Mouse (Mus musculus) macrophage (primary cell): ENCODE data around the gene Ppp1r9a. TPM values are rescaled to one million over a fixed set of nuclear protein-coding genes. Genes with fewer than 3 reads are reported as not detected.

Experiments
- H3K27ac ChIP-seq: fragments of 350-480 bp; formaldehyde crosslinking; 2 replicates; pipeline ENCODE4 v1.9.0; 2021
- H3K36me3 ChIP-seq: fragments of 350-480 bp; formaldehyde crosslinking; 2 replicates; pipeline ENCODE4 v1.9.0; 2021; ENCODE audit errors: inconsistent target
- H3K4me3 ChIP-seq: fragments of 350-480 bp; formaldehyde crosslinking; 2 replicates; pipeline ENCODE4 v1.9.0; 2021; ENCODE audit errors: inconsistent target
- H3K79me2 ChIP-seq: fragments of 350-480 bp; formaldehyde crosslinking; 2 replicates; pipeline ENCODE4 v1.9.0; 2021; ENCODE audit errors: inconsistent target
- whole genome bisulfite sequencing: methylation state at CpG from one replicate; pipeline ENCODE4 v1.1.7; 2026; ENCODE audit warnings: inconsistent platforms; ENCODE audit not compliant: missing documents; 5-methylcytosine and 5-hydroxymethylcytosine counted together
- polyA plus RNA-seq: library from polyadenylated mRNA; stranded (reverse); fragments of 250-400 nt; gene quantifications from 3 replicates; pipeline ENCODE4 v1.2.4, GENCODE M21; 2018; ENCODE audit warnings: inconsistent platforms

Gene Ppp1r9a
- polyA plus RNA-seq, 1 experiment from 2014 or later = 3.4 TPM

DNA sequence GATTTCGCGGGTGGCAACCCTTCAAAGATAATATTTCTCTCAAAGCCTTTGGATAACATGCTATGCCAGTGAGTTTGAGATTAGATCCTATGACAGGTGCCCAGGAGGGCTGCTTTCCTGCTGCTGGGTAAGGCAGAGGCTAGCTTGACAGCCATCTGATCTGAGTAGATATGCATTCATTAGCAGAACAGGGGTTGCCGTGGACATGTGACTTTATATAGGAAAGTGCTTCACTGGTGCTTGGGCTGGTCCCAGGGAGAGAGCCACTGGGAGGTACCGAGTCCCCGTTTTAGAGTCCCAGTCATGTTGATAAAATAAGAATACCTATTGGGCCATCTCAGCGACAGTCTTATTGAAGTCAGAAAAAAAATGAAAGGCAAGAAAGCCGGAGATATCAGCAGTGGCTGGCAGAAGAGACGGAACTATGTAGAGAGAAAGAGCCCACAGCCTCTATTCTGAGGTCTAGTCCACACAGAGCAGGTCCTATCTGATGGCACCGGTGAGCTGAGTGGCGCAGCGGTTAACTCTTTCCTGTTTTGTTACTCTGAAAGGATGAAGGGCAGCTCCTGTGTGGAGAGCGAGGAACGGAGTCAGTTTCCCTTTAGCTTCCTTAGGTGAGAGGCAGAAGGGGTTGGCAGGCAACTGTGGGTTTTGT is 244.9 kb downstream of the Ppp1r9a start:
- Histone ChIP-seq H3K4me3 (no peak overlapping the region), H3K79me2 (no peaks in the 10 kb centered on the region), H3K36me3 (no peaks in the 10 kb centered on the region), H3K27ac (no peak overlapping the region)
- 52% methylated on average over 13 of the region's 13 CpGs for WGBS

- H3K27ac ChIP-seq = no peak overlapping the region
- no peaks in the 10 kb centered on the region for H3K79me2 ChIP-seq
- no peaks in the 10 kb centered on the region for H3K36me3 ChIP-seq
- WGBS = 94% methylated on average over 1 of the region's 2 CpGs
- no peak overlapping the region for H3K4me3 ChIP-seq
Measured at GRCm38 (mm10) chr6:5149941-5150340, 247.2 kb downstream of the Ppp1r9a start.

DNA sequence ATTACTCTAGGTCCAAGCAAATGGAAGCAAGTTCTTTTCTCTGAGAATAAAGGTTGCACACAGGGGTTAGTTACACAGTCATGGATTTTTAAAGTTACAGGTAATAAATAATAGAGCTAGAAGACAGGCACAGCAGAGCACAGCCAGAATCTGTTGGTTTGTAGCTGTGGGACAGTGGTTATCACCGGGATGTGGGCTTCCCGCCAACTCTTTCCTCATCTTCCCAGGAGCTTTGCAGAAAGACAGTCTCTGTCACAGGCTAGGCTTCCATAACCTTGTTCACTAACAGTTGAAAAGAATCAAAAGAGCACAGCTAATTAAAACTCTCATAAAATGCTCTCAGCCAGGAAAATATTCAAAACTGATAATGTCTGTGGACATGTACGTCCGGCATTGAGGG is 248.5 kb downstream of the Ppp1r9a start:
- 90% methylated on average over 4 of the region's 4 CpGs for WGBS
- no peak overlapping the region for H3K4me3 ChIP-seq
- no peaks in the 10 kb centered on the region for H3K79me2 ChIP-seq
- no peak overlapping the region for H3K27ac ChIP-seq
- no peaks in the 10 kb centered on the region for H3K36me3 ChIP-seq

GRCm38 (mm10) chr6:5152185-5152584 is 249.5 kb downstream of the Ppp1r9a start:
- WGBS = 93% methylated on average over 2 of the region's 2 CpGs
- no peaks in the 10 kb centered on the region for H3K79me2 ChIP-seq
- no peaks in the 10 kb centered on the region for H3K36me3 ChIP-seq
- no peak overlapping the region for H3K4me3 ChIP-seq
- no peak overlapping the region for H3K27ac ChIP-seq

- H3K79me2 ChIP-seq = no peaks in the 10 kb centered on the region
- WGBS = 95% methylated on average over 6 of the region's 6 CpGs
- no peaks in the 10 kb centered on the region for H3K36me3 ChIP-seq
- H3K4me3 ChIP-seq = no peak overlapping the region
- H3K27ac ChIP-seq = no peak overlapping the region
Measured at GRCm38 (mm10) chr6:5154786-5155185, 252.1 kb downstream of the Ppp1r9a start.

DNA sequence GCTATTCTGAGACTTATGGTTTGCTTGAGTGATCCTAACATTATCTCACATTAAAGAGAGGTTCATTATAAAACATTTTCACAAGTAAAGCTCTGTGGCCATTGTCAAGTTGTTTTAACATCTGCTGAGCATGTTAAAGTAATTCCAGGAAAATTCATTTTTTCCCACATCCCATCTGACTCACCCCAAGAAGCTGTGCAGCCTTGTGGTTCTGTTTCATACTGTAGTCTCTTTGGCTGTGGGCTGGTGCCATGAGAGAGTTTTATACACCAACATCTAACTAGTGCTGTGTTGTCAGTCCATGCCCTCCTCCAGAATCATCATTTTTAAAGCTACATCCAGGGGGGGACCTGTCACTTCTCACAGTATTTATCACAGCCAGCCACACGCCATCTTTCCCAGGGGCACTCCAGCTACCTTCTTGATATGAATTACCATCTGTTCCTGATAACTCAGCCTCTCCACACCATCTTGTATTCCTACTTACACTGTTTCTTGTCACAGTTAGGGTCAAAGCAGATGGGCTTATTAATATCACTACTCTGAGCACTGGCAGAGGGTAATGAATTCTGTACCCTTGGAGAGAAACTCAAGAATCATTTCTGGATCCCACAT is 252.7 kb downstream of the Ppp1r9a start:
- no peaks in the 10 kb centered on the region for H3K36me3 ChIP-seq
- 86% methylated on average over 1 of the region's 1 CpGs for WGBS
- no peak overlapping the region for H3K4me3 ChIP-seq
- no peaks in the 10 kb centered on the region for H3K79me2 ChIP-seq
- H3K27ac ChIP-seq = no peak overlapping the region

- Histone ChIP-seq H3K36me3 (no peaks in the 10 kb centered on the region), H3K27ac (no peak overlapping the region), H3K79me2 (no peaks in the 10 kb centered on the region), H3K4me3 (no peak overlapping the region)
- 60% methylated on average over 6 of the region's 6 CpGs for WGBS
Measured at GRCm38 (mm10) chr6:5156541-5157425, 254.1 kb downstream of the Ppp1r9a start.

- Histone ChIP-seq H3K79me2 (no peaks in the 10 kb centered on the region), H3K36me3 (no peaks in the 10 kb centered on the region), H3K27ac (peak overlapping the region; percentile 62), H3K4me3 (no peak overlapping the region)
- WGBS = 19% methylated on average over 7 of the region's 7 CpGs
Measured at GRCm38 (mm10) chr6:5159385-5159791, 256.7 kb downstream of the Ppp1r9a start.

GRCm38 (mm10) chr6:5162052-5162451 is 259.3 kb downstream of the Ppp1r9a start:
- H3K36me3 ChIP-seq = no peaks in the 10 kb centered on the region
- WGBS = 77% methylated on average over 6 of the region's 6 CpGs
- H3K79me2 ChIP-seq = no peaks in the 10 kb centered on the region
- H3K27ac ChIP-seq = no peak overlapping the region
- H3K4me3 ChIP-seq = no peak overlapping the region

DNA sequence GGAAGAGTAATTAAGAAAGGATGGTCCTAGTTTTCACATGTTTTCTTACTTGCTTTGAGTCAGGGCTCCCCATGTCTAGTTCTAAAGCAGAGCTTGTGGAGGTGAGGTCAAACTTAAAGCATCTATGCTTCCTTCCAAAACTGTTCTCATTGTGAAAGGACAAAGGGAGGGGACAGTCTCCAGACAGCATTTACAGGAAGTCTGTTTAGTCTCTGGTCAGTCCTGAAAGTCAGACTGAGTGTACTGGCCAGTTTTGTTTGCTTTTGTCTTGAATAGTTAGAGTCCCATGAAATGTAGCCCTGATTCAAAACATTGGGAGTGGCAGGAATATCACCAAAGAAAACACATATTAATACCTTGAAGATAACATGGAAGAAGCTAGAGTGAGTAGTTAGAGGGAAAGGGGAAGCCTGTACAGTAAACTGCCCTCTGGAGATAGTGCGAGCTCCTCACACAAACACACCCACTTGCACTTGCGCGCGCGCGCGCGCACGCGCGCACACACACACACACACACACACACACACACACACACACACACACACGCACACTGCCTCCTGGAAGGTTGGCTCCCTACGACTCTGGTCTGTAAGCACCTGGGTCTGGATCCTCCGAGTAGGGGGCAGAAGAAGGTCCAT is 260.9 kb downstream of the Ppp1r9a start:
- Histone ChIP-seq H3K79me2 (no peaks in the 10 kb centered on the region), H3K4me3 (no peak overlapping the region), H3K27ac (no peak overlapping the region), H3K36me3 (no peaks in the 10 kb centered on the region)
- WGBS = 93% methylated on average over 3 of the region's 14 CpGs

- Histone ChIP-seq H3K79me2 (no peaks in the 10 kb centered on the region), H3K4me3 (no peak overlapping the region), H3K27ac (peak overlapping the region; percentile 0; the same call in 1 of the 2 replicates), H3K36me3 (no peaks in the 10 kb centered on the region)
- 39% methylated on average over 9 of the region's 9 CpGs for WGBS
Measured at GRCm38 (mm10) chr6:5164855-5165254, 262.1 kb downstream of the Ppp1r9a start.

- Histone ChIP-seq H3K27ac (peak overlapping the region; percentile 35), H3K36me3 (no peaks in the 10 kb centered on the region), H3K79me2 (no peaks in the 10 kb centered on the region), H3K4me3 (peak overlapping the region; percentile 14; the same call in 1 of the 2 replicates)
- WGBS = 3% methylated on average over 14 of the region's 14 CpGs
Measured at GRCm38 (mm10) chr6:5167051-5167677, 264.4 kb downstream of the Ppp1r9a start.

DNA sequence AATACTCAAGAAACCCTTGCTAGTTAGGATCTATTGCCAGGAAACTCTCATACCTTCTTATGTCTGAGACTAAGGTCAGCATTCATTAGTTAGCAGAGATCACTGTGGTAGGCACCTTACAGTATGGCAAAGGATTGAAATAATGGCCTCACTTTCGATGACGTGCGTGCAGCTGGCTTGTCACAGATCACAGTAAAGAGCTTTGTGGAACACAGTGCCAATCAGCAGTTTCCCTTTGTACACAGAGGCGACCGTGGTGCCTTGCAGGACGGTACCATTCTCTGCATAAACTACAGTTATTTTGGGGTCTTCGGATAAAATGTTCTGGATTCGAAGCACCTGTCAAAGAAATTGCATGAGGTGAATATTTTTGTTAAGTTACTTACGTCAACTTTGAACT is 265.4 kb downstream of the Ppp1r9a start:
- H3K27ac ChIP-seq = no peak overlapping the region
- no peaks in the 10 kb centered on the region for H3K36me3 ChIP-seq
- no peaks in the 10 kb centered on the region for H3K79me2 ChIP-seq
- WGBS = 90% methylated on average over 9 of the region's 9 CpGs
- H3K4me3 ChIP-seq = no peak overlapping the region

GRCm38 (mm10) chr6:5171418-5171817 is 268.7 kb downstream of the Ppp1r9a start:
- H3K27ac ChIP-seq = no peak overlapping the region
- 97% methylated on average over 4 of the region's 4 CpGs for WGBS
- no peaks in the 10 kb centered on the region for H3K36me3 ChIP-seq
- no peak overlapping the region for H3K4me3 ChIP-seq
- H3K79me2 ChIP-seq = no peaks in the 10 kb centered on the region
